Mouse (Mus musculus) adrenal gland, adult 10 weeks (tissue): ENCODE results near the gene Cntnap5b. TPM values are rescaled to one million over a fixed set of nuclear protein-coding genes. Genes with fewer than 3 reads are reported as not detected.

Experiments
- polyA plus RNA-seq: library from polyadenylated mRNA; stranded (reverse); fragments of 350-450 nt; fragmentation: Illumina TruSeq; extraction: RNeasy Lipid Tissue Mini Kit (QIAGEN cat#74804); gene quantifications from one replicate; pipeline ENCODE4 v1.2.3, GENCODE M21; 2014; ENCODE audit warnings: low read depth, low replicate concordance

The Cntnap5b gene
- polyA plus RNA-seq, result not detected

GRCm38 (mm10) chr1:99772614-99773013 is at the start of gene Cntnap5b:
Cntnap5b (plus strand) TSS chr1:99772765.

